Mouse (Mus musculus) gastrocnemius, postnatal 10 days (tissue): ENCODE data around the gene Irs3. TPM values are rescaled to one million over a fixed set of nuclear protein-coding genes. Genes with fewer than 3 reads are reported as not detected.
"Not testable (repeated sequence)": the region's sequence is repeated elsewhere in the genome, so short reads cannot be mapped to it uniquely, and the experiment has no call there.

Experiments used
- DNase-seq: peaks from one replicate; pipeline ENCODE4 v3.0.0; 2021; ENCODE audit warnings: mixed read lengths
- total RNA-seq, 2 experiments: library from RNA; stranded (reverse); gene quantifications; 2 replicates each; pipeline ENCODE4 v1.2.3; 2021

The Irs3 gene
- total RNA-seq, 2 experiments from 2014 or later = 0.42 to 0.61 TPM

DNA sequence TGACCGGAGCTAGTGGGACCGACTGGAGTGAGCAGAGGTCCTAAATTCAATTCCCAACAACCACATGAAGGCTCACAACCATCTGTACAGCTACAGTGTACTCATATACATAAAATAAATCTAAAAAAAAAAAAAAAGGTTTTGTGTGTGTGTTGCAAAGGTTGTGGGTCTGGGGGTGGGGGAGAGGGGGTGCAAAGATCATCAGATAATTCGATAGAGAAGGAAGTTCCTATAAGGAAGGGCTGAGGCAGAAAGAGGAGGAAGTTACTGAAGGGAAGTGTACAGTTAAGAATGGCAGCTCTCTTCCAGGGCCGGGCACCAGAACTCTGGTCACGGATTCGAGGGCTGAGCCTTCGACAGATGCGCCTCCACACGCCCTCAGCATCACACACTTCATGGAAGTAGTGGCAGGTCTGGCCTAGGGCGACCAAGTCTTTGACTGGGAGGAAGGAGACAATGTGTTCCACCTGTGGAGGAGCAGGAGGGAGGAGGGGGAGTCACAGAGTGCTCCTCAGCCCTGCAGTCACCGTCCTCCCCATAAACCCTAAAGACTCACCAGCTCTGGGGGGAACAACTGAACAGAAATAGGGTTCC lies 21.5 kb downstream of the Irs3 start:
- no peak for DNase-seq

DNA sequence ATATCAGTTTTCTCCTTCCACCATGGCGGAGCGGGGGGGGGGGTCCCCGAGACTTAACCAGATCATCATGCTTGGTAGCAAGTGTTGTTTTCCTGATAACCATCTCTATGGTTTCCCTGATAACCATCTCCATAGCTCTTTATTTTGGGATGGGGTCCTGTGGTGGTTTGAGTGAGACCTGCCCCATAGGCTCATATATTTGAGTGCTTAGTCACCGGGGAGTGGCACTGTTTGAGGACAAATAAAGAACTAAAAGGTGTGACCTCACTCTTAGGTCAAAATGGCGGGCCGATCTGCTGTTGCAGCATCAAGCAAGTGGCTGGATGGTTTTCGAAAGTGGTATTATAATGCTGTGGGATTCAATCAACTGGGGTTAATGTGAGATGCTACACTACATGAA lies 30.2 kb downstream of the Irs3 start:
- no peak for DNase-seq

DNA sequence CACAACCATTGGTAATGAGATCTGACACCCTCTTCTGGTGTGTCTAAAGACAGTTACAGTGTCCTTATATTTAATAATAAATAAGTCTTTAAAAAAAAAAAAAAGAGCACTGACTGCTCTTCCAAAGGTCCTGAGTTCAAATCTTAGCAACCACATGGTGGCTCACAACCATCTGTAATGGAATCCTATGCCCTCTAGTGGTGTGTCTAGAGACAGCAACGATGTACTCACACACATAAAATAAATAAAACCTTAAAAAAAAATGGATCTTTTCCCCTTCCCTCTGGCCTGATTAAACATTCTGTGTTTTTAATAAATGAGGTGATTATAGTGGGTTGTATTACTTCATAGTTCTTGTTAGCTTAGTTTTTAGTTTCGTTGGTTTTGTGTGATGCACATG lies 30.6 kb downstream of the Irs3 start:
- not testable (repeated sequence) for DNase-seq

DNA sequence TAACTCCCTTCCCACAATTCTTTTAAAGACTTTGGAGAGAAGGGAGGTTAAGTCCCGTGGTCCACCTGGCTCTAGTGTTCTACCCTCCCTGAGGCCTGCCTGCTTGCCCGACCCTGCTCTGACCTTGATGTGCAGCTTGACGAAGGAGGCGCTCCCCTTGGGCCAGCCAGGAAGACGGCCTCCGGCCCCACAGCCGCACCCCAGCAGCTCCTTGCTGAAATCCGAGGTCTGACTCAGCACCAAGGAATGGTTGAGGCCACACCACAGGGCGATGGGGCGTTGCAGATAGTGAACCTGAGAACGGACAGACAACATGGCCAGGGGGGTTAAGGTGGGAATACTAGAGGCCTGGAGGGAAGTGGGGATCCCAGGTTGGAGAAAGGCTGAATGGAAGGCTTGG lies 32.0 kb downstream of the Irs3 start, which contains the start of gene Pcolce:
Gene Pcolce, minus strand, starts transcription at position 235 of the 400 bp plus-strand sequence.
- DNase-seq = peak; percentile 42

DNA sequence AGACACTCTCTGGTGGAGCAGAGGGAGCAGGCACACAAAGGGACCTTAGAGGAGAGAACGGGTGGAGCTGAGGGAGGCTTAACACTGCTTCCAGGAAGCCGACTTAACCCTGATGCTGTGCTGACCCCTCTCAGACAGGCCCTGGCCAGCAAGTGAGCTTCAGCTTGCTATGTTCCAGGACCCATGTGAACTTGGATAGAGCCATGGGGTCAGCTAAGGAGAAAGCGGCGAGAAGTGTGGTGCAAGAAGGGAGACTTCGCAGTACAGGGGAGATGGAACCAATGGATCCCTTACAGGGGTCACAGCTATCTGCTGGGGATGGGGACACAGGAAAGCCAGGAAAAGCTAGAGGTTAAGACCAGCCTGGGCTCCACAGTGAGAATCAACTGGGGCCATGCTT lies 32.4 kb downstream of the Irs3 start:
- no peak for DNase-seq

DNA sequence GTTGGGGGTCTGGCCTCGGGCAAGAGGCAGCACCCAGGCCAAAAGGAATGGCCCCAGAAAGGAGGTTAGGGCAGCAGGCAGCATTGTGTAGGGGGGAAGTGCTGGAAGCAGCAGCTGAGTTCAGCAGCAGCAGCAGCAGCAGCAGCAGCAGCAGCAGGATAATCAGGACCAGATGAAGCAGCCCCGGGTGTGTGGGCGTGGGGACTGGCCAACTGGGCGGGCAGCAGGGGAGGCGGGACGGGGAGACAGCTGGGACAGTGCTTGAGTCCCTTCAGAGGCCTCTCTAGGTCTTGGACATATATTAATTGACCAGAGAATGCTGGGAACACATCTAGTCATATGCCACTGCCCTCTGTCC lies 34.3 kb downstream of the Irs3 start:
- DNase-seq = peak; percentile 76

DNA sequence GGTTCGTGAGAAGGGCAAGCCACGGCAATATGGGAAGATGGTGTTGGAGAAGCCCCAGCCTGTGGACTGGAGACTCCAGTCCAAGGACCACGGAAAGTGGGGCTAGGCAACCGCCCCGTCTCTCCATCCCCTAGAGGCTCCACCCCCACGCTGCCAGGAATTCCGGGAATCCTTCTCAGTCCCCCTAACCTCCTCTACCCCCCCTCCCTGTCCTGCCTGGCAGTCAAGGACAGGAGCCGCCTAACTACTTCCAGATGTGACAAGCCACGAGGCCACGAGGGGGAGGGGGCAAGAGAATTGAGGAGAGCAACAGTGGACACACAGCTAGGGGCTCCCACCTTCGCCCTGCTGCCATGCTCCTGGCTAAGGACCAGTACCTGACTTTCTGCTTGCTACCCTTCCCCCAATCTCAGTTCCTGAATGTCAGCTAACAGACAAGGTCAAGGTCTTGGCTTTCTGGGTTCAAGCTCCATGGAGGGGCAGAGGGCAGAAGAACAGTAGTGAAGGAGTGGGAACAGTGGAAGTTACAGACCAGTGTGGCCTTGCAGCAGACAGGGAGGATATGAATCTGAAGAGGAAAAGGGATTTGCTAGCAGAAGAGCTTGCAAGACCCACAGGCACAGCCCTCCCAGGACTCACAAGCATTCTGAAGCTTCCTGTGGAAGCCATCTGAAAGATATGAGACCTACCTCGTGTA lies 34.8 kb downstream of the Irs3 start:
- DNase-seq = peak; percentile 76

DNA sequence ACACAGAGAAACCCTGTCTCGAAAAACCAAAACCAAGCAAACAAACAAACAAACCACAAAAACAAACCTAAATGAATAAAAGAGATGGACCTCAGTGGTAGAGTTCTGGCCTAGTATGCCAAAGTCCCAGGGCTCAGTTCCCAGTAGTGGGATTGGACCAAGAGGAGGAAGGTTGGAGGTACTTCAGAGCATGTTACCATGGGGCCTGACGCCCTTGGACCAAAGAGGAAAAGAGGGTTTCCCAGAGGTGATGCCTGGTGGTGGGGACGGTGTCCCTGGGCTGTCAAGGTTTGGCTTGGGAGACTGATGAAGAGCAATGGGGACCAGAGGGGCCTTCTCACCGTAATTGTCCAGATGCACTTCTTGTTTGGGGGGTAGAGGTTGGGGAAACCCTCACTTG lies 35.5 kb downstream of the Irs3 start:
- DNase-seq = no peak

DNA sequence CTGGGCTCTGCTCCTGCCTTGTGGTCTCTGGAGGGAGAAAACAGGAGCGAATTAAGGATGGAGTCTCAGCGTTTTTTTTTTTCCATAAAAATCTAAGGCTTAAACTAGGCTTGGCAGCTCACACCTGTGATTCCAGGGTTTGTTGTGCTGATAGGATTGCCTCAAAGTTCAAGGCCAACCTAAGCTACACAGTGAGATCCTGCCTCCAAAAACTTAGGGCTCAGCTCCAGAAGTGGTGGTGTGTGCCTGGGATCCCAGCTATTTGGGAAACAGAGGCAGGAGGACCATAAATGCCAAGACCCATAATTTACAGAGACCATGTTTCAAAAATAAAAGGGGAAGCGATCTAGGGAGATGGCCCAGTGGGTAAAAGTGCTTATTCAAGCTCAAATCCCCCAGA lies 36.2 kb downstream of the Irs3 start:
- no peak for DNase-seq

DNA sequence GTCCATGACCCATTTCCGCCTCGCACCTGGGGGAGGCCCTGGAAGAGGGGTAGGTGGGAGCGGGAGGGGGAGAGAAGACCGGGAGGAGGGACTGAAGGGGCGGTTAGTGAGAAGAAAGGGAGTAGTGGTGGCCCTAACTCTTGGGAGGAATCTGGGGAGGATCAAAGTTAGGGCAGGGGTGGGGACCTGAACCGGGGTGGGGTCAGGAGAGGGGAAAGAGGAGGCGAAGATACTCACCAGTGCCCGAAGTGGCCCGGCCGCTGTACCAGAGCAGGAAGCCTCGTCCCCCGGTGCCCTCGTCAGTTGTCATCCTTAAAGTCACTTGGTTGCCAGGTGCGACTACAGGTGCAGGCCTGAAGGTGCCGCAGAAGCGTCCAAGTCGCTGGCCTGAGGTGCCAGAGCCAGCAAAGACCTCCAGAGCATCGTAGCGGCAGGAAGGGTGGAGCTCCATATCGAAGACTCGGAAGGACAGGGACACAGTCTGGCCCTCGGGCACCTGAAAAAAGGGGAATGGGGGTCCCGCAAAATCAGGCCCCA lies 36.8 kb downstream of the Irs3 start:
- DNase-seq = no peak

DNA sequence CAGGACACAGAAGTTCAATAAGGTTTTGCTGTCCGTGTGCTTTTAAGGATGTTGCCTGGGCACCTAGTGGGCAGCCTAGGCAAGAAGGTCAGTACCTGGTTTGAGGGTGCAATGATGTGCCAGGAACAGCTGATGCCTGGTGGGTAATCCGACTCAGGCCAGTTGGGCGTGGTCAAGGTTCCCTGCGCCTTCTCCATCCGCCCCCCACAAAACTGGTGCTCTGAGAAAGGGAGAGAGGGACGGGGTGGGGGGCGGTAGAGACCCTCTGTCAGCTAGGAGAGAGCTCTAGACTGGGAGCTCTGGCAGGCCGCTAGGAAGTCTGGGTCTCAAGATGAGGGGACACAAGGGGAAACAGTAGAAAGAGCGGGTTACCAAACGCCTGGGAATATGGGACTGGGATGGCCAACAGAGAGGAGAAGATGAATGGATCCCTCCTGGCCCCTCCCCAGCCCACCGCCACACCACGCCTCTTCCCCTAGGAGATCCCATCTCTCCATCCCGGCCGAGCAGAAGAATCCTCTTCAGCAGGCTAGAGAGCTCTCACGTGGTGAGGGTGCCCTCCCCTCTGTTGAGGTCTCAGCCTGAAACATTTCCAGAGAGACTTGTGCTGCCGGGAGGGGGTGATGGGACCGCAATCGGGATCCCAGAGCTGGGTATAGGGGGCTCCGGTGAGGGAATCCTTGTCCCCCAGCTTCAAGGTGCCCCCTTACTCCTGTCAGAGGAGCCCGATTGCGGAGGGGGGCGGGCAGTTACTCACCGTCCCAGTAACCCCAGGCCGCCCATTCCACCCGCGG lies 37.5 kb downstream of the Irs3 start:
- DNase-seq = no peak

DNA sequence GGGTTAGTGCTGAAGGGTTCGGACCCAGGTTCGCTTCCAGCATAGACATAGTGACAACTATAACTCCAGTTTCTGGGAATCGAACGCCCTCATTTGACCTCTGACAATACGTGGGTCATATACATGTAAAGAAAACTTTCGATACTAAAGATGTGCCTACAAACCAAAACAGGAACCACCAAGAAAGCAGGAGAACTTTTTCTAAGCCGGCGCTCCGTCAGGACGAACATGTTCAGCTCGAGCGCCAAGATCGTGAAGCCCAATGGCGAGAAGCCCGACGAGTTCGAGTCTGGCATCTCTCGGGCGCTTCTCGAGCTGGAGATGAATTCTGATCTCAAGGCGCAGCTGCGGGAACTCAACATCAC lies 44.2 kb downstream of the Irs3 start:
- DNase-seq = peak; percentile 59

DNA sequence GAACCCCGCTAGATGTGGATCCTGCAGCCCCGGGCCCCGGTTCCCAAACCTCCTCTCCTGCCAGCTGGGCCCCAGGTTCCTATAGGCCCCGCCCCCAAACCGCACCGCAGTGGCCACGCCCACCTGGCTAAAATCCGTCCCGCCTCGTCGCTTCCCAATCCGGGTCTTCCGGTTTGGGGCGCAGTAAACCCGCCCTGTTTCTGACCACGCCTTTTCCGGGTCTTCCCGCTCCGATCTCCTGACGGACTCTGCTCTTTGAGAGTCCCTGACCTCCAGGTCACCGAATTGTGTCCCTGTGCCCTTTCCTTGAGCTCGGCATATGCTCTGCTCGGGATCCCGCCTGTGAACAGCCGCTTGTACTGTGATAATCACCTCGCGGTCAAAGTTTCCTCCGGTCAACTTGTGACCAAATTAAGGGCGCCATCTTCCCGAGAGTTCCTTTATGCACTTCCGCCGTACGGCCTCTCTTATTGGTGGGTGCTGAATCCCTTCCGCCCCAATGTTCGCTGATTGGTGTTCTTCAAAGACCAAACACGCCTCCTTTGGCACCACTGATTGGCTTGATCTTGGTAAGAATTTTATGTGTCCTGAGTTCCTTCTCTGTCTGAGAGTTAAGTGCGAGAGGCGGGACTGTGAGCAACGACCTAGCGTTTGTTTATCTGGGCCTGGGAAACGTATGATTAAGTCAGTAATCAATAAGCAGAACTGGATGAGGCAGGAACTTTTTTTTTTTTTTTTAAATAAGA lies 44.7 kb downstream of the Irs3 start, which contains the start of gene Mospd3:
Gene Mospd3, minus strand, starts transcription at position 440 of the 746 bp plus-strand sequence.
- DNase-seq = peak; percentile 96

DNA sequence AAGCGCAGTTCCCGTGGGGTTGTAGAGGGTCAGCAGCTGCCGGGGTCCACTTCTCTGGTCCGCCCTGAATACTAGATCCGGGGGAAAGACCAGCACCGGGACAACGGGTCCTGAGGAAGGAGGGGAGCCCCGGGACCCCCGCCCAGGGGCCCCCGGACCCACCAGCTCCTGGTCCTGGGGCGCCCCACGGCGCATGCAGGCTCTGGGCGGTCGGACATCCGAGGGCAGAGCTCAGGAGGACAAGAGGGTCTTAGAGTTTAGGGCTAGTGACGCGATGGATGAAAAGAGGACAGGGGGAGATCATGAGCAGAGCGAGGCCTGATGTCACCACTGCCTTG lies 45.3 kb downstream of the Irs3 start:
- DNase-seq = no peak

DNA sequence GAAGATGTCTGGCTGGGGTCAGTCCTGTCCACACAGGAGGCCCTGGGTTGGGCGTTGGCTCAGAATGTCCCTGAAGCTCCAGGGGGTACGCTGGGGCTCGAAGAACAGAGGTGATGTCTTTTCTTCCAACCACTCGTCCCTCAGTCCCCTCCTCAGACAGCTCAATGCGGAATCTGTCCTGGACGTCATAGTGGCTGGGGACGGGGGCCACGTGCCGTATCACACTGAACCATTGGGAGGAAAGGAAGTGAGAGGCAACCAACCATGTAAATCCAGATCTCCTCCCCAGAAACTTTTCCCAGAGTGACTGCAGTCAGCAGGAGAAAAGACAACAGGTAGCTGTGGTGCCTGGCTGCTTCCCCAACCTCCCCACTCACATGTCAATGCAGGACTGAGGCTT lies 45.9 kb downstream of the Irs3 start:
- DNase-seq = no peak

DNA sequence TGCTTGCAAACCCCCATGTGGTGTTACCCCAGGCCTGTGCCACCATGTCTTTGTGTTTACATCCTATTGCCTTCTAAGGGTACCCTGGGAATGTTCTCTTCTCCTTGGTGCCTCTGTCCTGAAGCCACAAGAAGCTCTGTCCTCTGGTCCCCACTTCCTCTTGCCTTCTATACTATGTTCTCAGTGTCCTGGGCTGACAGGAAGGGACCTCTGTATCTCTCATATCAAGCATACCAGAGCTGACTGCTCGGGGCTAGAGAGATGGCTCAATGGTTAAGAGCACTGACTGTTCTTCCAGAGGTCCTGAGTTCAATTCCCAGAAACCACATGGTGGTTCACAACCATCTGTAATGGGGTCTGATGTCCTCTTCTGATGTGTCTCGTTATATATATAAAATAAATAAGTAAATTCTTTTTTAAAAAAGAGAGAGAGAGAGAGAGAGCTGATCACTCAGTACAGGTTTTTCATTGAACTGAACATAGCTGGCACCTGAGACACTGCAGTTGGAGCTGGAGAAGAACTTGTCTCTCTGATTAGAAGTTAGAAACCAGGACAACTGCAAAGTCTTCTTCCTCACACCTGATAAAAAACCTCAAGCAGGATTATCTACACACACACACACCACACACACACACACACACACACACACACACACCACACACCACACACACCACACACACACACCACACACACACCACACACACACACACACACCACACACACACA lies 47.3 kb downstream of the Irs3 start:
- DNase-seq = no peak

DNA sequence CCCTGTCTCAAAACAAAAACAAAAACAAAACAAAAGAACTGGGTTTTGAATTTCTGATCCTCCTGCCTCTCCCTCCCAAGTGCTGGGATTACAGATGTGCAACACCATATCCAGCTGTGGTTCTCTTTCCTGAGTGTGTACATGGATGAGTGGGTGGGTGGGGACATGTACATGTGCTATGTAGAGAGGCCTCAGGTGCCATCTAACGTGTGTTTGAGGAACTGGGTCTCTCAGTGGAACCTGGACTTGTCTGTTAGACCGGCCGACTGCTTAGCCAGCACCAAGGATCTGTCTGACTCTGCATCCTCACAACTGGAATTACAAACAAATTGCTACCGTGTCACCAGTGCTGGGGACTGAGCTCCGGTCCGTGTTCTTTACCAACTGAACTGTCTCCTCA lies 47.9 kb downstream of the Irs3 start:
- no peak for DNase-seq

DNA sequence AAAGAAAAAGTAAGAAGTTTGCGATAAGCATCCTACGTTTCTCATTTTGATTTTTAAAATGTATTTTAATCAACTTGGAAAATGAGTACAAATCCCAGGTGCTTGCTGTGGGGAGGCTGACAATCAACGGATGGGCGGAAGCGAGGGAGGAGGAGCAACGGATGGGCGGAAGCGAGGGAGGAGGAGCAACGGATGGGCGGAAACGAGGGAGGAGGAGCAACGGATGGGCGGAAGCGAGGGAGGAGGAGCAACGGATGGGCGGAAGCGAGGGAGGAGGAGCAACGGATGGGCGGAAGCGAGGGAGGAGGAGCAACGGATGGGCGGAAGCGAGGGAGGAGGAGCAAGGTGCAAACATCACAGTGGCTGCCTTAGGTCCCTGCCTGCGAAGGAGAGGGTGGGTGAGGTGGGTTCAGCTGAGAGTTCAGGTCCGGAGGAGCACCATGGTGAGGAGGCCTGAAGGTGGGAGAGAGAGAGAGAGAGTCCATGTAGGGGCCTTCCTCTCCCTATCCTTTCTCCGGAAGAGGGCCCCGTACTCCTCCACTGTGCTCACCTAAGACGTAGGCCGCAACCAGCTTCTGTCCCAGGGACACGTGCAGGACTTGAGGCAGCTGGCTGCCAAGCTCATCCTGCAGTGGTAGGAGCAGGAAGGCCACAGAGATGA lies 48.8 kb downstream of the Irs3 start:
- DNase-seq = no peak

DNA sequence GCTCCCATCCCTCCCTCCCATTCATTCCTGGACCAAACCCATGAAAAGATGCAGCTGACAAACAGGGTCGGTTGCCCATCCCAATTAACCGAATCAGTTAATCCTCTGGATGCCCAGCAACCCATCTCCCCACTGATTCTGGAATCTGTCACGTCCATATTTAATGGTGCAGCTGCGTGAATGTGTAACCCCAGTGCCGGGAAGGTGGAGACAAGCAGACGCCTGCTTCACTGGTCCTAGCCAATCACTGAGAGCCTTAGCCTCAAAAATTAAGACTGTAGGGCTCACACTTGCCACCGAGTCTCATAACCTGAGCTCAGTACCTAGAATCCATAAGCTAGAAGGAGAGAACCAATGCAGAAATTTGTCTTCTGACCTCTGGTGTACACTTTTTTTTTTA lies 49.6 kb downstream of the Irs3 start:
- no peak for DNase-seq
